Mouse (Mus musculus) ES-E14 (cell line): ENCODE measurements around the gene Aff1. TPM values are rescaled to one million over a fixed set of nuclear protein-coding genes. Genes with fewer than 3 reads are reported as not detected.

Experiments used
- DNase-seq: peaks from one replicate; pipeline ENCODE4 v3.0.0-alpha.2; 2013; ENCODE audit warnings: low read depth, low spot score
- H3K27ac ChIP-seq: 2 replicates; pipeline ENCODE4 v1.5.1; 2012; ENCODE audit warnings: low read depth, mild to moderate bottlenecking, low read length, moderate library complexity, mixed read lengths; ENCODE audit not compliant: poor library complexity, insufficient read depth, severe bottlenecking
- H3K36me3 ChIP-seq: 2 replicates; pipeline ENCODE4 v1.6.1; 2012; ENCODE audit warnings: mild to moderate bottlenecking, low read length, moderate library complexity, mixed read lengths; ENCODE audit not compliant: control insufficient read depth, poor library complexity, insufficient read depth, severe bottlenecking
- H3K4me1 ChIP-seq, 2 experiments: fragments of 150-350 bp in 1 of 2; sonication (generic) in 1 of 2; 2 replicates each; pipeline ENCODE4 v1.6.1; 2012; ENCODE audit warnings: low read length in 2 of 2, mild to moderate bottlenecking in 1 of 2, mixed read lengths in 1 of 2; ENCODE audit not compliant: control insufficient read depth in 2 of 2, insufficient read depth in 2 of 2, poor library complexity in 1 of 2
- H3K4me3 ChIP-seq, 2 experiments: fragments of 150-350 bp in 1 of 2; sonication (generic) in 1 of 2; 2 replicates each; pipeline ENCODE4 v1.5.1; 2012; ENCODE audit warnings: low read length in 2 of 2, low read depth in 1 of 2, mild to moderate bottlenecking in 1 of 2, mixed read lengths in 1 of 2; ENCODE audit not compliant: insufficient read depth in 1 of 2, poor library complexity in 1 of 2, severe bottlenecking in 1 of 2
- H3K9ac ChIP-seq: 2 replicates; pipeline ENCODE4 v1.6.1; 2012; ENCODE audit warnings: low read depth, mild to moderate bottlenecking, low read length, mixed read lengths; ENCODE audit not compliant: poor library complexity, insufficient read depth, severe bottlenecking
- H3K9me3 ChIP-seq: fragments of 150-350 bp; sonication (generic); 2 replicates; pipeline ENCODE4 v1.6.1; 2012; ENCODE audit warnings: low read depth, mild to moderate bottlenecking, low read length; ENCODE audit not compliant: control insufficient read depth, insufficient read depth
- CHD2 ChIP-seq: IDR thresholded peaks from 2 replicates; pipeline ENCODE4 v1.6.1; 2014; ENCODE audit warnings: mild to moderate bottlenecking, low read depth, low read length, inconsistent platforms
- HCFC1 ChIP-seq: IDR thresholded peaks from 2 replicates; pipeline ENCODE4 v1.6.1; 2012; ENCODE audit warnings: low read length, inconsistent platforms, borderline replicate concordance; ENCODE audit not compliant: insufficient read depth
- MAFK ChIP-seq: IDR thresholded peaks from 2 replicates; pipeline ENCODE4 v1.6.1; 2014; ENCODE audit warnings: mild to moderate bottlenecking, low read depth, low read length, inconsistent platforms; ENCODE audit not compliant: insufficient read depth
- ZC3H11A ChIP-seq: IDR thresholded peaks from 2 replicates; pipeline ENCODE4 v1.6.1; 2012; ENCODE audit warnings: low read depth, mild to moderate bottlenecking, inconsistent platforms, low read length, borderline replicate concordance
- ZNF384 ChIP-seq: IDR thresholded peaks from 2 replicates; pipeline ENCODE4 v1.6.1; 2012; ENCODE audit warnings: low read depth, low read length, inconsistent platforms
- in situ Hi-C, 2 experiments: fragments of 600-800 bp; cut with MboI; formaldehyde crosslinking; loops; one replicate each; pipeline ENCODE4 v1.15.1; 2025; ENCODE audit warnings: low sequenced_read_pairs in 2 of 2, inconsistent platforms in 1 of 2; ENCODE audit not compliant: unreplicated experiment in 2 of 2
- total RNA-seq: library from RNA; depleted of rRNA; stranded (reverse); fragments of 300-350 nt; gene quantifications from 2 replicates; pipeline ENCODE4 v1.2.3, GENCODE M21; 2012

The Aff1 gene
- total RNA-seq, 1 experiment, result 26.0 TPM

- TF ChIP-seq HCFC1 (no peak), CHD2 (no peak), ZNF384 (no peak), ZC3H11A (no peak), MAFK (no peak)
- in situ Hi-C loops, result loop anchor here in 1 of 2 experiments (10.0 to 25.0 kb wide), 2 partner anchors 144 to 466 kb away; no protein-coding TSS in a partner anchor
- H3K27ac ChIP-seq, result no peak overlapping the region
- H3K9ac ChIP-seq, result peak overlapping the region; percentile 13; the same call in 1 of the 2 replicates
- no peak for DNase-seq
- H3K36me3 ChIP-seq, result peaks cover 20% of the 10 kb centered on the region
- H3K4me3 ChIP-seq, result no peak overlapping the region
- no peaks in the 10 kb centered on the region for H3K9me3 ChIP-seq
- H3K4me1 ChIP-seq, result peaks cover 0 to 4% of the 10 kb centered on the region in 2 experiments; a peak in 1 of 4 replicates
Measured at GRCm38 (mm10) chr5:103828304-103828703, 136.1 kb downstream of the Aff1 start.

GRCm38 (mm10) chr5:103828729-103829128 lies 136.6 kb downstream of the Aff1 start:
- H3K9me3 ChIP-seq, result no peaks in the 10 kb centered on the region
- H3K9ac ChIP-seq, result no peak overlapping the region
- peaks cover 24% of the 10 kb centered on the region for H3K36me3 ChIP-seq
- H3K27ac ChIP-seq, result no peak overlapping the region
- peaks cover 0 to 4% of the 10 kb centered on the region in 2 experiments; a peak in 1 of 4 replicates for H3K4me1 ChIP-seq
- no peak for DNase-seq
- H3K4me3 ChIP-seq, result no peak overlapping the region
- TF ChIP-seq MAFK, result no peak
- TF ChIP-seq ZNF384, result no peak
- no peak for TF ChIP-seq CHD2
- no peak for TF ChIP-seq HCFC1
- no peak for TF ChIP-seq ZC3H11A
- in situ Hi-C loops, result loop anchor here in 1 of 2 experiments (10.0 to 25.0 kb wide), 2 partner anchors 144 to 466 kb away; no protein-coding TSS in a partner anchor

- in situ Hi-C loops, result loop anchor here in 1 of 2 experiments (10.0 to 25.0 kb wide), 2 partner anchors 144 to 467 kb away; no protein-coding TSS in a partner anchor
- no peak for DNase-seq
- H3K27ac ChIP-seq, result no peak overlapping the region
- H3K4me1 ChIP-seq, result peaks cover 0 to 4% of the 10 kb centered on the region in 2 experiments; a peak in 1 of 4 replicates
- peaks cover 29% of the 10 kb centered on the region for H3K36me3 ChIP-seq
- no peaks in the 10 kb centered on the region for H3K9me3 ChIP-seq
- H3K9ac ChIP-seq, result no peak overlapping the region
- H3K4me3 ChIP-seq, result no peak overlapping the region
- TF ChIP-seq ZNF384, result no peak
- no peak for TF ChIP-seq HCFC1
- no peak for TF ChIP-seq ZC3H11A
- TF ChIP-seq MAFK, result no peak
- no peak for TF ChIP-seq CHD2
Measured at GRCm38 (mm10) chr5:103829158-103829557, 137.0 kb downstream of the Aff1 start.

GRCm38 (mm10) chr5:103830886-103831285 lies 138.7 kb downstream of the Aff1 start:
- no peaks in the 10 kb centered on the region for H3K9me3 ChIP-seq
- H3K4me1 ChIP-seq, result peaks cover 0 to 3% of the 10 kb centered on the region in 2 experiments; a peak in 1 of 4 replicates
- H3K4me3 ChIP-seq, result no peak overlapping the region
- no peak for TF ChIP-seq HCFC1
- no peak for TF ChIP-seq ZC3H11A
- TF ChIP-seq CHD2, result no peak
- TF ChIP-seq MAFK, result no peak
- no peak for TF ChIP-seq ZNF384
- no peak overlapping the region for H3K9ac ChIP-seq
- no peak for DNase-seq
- in situ Hi-C loops, result loop anchor here in 1 of 2 experiments (25.0 kb wide), 1 partner anchor 469 kb away; no protein-coding TSS in a partner anchor
- H3K36me3 ChIP-seq, result peaks cover 33% of the 10 kb centered on the region
- no peak overlapping the region for H3K27ac ChIP-seq
